Mouse (Mus musculus) MN1 (cell line): Measurements from ENCODE around the gene Stra6.

Experiments used
- DNase-seq: peaks from one replicate; pipeline ENCODE4 v3.0.0-alpha.2; 2016; ENCODE audit warnings: low spot score

The Stra6 gene

DNA sequence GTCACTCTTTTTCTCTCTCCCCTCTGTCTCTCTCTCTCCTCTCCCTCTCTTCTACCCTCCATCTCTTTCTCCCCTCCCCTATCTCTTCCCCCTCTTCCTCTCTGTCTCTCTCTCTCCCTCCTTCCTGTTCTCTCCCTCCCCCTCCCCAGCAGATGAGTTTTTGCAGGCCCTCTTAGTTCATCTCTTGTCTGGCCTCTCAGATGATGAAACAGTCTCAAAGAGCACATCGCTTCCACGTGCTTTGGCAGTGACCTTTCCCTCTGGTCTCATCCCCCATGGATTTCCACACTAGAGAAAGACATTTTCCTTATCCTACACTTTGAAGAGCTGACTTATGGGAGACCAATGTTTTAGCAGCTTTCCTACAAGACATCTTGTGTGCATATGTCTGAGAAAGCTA is 109.3 kb downstream of the Stra6 start:
- DNase-seq, result peak; percentile 29

DNA sequence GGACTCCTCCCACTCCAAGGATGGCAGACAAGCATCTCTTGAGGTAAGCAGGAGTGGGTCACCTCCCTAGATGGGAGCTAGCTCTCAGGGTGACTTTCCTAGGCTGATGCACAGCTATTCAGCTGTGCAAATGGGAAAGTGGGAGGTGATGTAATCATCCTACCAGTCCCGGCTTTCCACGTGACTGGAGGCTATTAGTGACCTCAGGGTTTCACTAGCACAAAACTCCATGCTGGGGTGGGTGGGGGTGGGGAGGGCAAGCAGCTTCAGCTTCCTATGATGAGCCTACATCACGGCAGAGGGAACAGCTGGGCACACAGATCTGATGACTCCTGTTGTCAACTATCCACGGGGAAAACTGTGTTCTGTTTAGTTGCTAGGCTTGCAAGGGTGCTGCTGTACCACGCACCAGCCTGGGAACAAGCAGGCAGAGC is 111.2 kb downstream of the Stra6 start:
- peak; percentile 80 for DNase-seq

- peak; percentile 70 for DNase-seq
Observed at GRCm38 (mm10) chr9:58175745-58176487, 112.3 kb downstream of the Stra6 start.

DNA sequence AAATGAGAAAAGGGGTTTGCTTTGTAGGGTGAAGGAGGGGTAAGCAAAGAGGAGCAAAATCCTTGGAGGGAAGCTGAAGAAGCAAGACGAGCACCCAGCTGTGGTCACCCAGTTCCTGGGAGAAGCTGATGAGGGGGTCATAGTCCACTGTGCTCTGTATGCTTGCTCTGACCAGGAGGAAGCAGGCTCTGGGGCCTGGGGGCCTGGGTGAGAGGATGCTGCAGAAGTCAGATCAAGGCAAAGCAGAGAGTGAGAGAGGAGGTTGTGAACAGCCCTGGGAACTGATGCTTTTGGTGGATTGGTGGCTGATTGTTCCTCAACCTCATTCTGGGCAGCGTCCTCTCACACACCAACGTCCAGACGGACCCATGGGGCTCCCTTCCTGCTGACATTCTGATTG is 113.6 kb downstream of the Stra6 start:
- no peak for DNase-seq

DNA sequence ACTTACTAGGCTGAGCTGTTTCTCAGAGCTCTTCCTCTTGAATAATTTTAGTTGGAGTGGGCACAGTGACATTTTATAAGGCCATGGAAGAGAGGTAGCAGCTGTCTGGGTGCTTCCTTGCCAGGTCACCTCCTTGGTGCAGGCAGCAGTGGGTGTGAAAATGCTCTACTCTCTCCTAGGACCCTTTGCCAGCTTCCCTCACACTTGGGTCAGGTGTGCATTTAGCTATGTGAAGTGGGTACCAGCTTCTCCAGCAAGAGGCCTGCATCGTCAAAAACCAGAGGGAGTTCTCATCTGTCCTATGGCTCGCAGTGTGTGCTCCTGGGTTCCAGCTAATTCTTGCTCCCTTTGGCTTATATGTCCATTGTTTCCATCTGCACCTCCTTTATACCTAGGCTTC is 115.8 kb downstream of the Stra6 start:
- no peak for DNase-seq

- no peak for DNase-seq
Observed at GRCm38 (mm10) chr9:58184456-58184855, 120.9 kb downstream of the Stra6 start.

GRCm38 (mm10) chr9:58194222-58194621 is 130.6 kb downstream of the Stra6 start:
- DNase-seq, result no peak

GRCm38 (mm10) chr9:58195671-58196070 is 132.1 kb downstream of the Stra6 start:
- no peak for DNase-seq

DNA sequence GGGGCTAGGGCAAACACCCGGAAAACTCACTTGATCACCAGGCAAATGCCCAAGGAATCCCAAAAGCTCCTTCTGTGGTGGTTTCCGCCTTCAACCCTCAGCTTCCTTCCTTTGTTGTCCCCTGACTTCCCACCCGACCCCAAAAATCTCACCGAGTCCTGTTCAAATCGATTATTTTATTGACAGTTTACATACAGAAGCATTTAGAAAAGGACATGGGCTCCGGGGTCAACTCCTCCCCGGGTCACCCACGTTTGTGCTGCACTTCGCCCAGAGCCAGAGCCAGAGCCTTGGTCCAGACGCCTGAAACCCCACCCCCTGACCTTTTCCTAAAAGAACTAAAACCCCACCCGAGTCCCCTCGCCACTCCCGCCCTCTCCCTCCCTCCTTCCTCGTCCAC is 132.6 kb downstream of the Stra6 start:
- DNase-seq, result no peak

GRCm38 (mm10) chr9:58196610-58197567 is 133.3 kb downstream of the Stra6 start:
- no peak for DNase-seq

- DNase-seq, result no peak
Observed at GRCm38 (mm10) chr9:58197781-58198701, 134.5 kb downstream of the Stra6 start.

GRCm38 (mm10) chr9:58198801-58199371 is 135.3 kb downstream of the Stra6 start:
- DNase-seq, result no peak

- no peak for DNase-seq
Observed at GRCm38 (mm10) chr9:58199381-58200269, 136.0 kb downstream of the Stra6 start.

GRCm38 (mm10) chr9:58200270-58201090 is 136.9 kb downstream of the Stra6 start:
- no peak for DNase-seq

GRCm38 (mm10) chr9:58201091-58201842 is 137.7 kb downstream of the Stra6 start:
- DNase-seq, result no peak

DNA sequence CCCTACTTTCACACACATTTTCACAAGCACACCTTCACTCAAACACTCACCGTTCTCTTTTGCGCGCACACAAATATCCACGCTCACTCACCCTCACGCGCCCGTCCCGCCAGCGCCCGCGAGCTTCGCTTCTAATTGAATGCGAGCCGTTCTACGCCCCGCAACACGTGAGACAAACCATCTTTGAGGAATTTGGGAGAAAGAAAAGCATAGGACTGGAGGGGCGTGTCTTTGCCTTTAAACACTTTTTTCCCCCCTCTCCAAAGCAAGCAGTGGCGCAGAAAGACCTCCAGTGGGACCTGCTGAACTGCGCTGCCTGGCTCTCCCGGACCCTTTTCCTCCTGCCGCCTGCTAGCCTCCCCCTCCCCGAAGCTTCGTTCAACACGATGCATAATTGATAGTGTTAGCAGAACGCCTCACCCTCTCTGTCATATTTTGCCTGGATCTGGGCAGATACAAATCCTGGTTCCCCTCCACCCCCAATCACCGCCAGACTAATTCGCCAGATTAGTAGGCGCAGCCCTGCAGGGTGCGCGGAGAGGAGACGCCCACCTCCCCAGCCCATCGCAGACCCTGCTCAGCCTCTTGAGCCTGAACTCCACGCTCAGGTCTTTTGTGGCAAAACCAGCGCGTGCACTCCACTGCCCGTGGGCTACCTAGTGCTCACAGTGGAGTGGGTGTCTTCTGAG is 138.4 kb downstream of the Stra6 start:
- peak; percentile 32 for DNase-seq

DNA sequence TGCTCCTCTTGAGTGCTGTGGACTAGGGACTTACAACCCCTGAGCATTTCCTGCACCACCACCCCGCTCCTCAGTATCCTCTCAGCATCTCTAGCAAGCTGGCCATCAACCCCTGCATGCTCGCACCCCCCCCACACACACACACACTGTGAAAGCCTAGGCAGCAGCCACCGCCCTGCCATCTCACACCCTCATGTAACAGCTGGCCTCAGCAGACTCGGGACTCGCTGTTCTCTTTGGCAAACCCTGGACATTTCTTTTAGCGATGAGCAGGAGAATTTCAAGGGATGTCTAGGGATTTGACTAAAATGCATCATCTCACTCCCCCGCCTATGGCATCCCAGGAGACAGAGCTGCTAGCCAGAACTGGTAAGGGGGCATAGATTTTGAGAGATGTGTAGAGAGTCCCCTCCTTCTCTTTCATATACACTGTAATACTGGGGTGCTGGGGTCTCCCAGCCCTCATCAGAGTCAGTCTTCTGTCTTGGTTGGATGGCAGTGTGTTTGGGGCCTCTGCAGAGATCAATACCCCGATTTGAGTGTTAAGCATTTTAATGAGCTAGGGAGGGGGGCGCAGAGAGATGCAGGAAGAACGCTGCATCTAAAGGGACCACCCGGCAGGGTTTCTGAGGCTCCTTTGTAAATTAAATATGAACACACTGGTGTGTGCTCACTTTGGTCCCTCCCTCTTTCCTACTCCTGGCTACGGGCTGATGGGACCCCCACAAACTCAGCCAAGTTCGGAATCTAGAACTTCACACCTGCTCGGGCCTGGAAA is 139.3 kb downstream of the Stra6 start:
- DNase-seq, result peak; percentile 54
